Mouse (Mus musculus): ENCODE results near the gene Mnat1. TPM values are rescaled to one million over a fixed set of nuclear protein-coding genes. Genes with fewer than 3 reads are reported as not detected.

Mnat1 gene
- polyA plus RNA-seq, 2 experiments: 6.7 to 12.4 TPM

- ATAC-seq (ENCODE audit: insufficient read depth) (no peak), DNase-seq (ENCODE audit: low read depth in 3 of 3, low spot score in 3 of 3) (no peak)
- no peak overlapping the region for H3K4me2 ChIP-seq (ENCODE audit: low read depth)
- TF ChIP-seq EP300 (IDR thresholded peaks at IDR 0.05; ENCODE audit: low read depth): no peak
- TF ChIP-seq CTCF (IDR thresholded peaks at IDR 0.05; ENCODE audit: low read depth): no peak
- H3K4me1 ChIP-seq (replicated peaks; ENCODE audit: control insufficient read depth in 2 of 2, insufficient read depth in 2 of 2, low read length in 1 of 2): peaks cover 0 to 11% of the 10 kb centered on the region in 2 experiments; a peak in 2 of 4 replicates
- H3K9ac ChIP-seq (replicated peaks): no peak overlapping the region
- WGBS (ENCODE audit: insufficient replicate concordance): 51% methylated on average over 1 of the region's 1 CpGs
- no peaks in the 10 kb centered on the region for H3K27me3 ChIP-seq (ENCODE audit: control insufficient read depth, insufficient read depth, low read length)
- no peaks in the 10 kb centered on the region for H3K36me3 ChIP-seq (replicated peaks; ENCODE audit: control insufficient read depth, insufficient read depth, low read depth)
- H3K9me3 ChIP-seq (ENCODE audit: control insufficient read depth, low read length): no peaks in the 10 kb centered on the region
- H3K4me3 ChIP-seq (ENCODE audit: insufficient read depth in 1 of 2, low read depth in 2 of 2, low read length in 2 of 2): no peak overlapping the region
- no peak overlapping the region for H3K27ac ChIP-seq
Observed at GRCm38 (mm10) chr12:73198451-73198850, 74.9 kb downstream of the Mnat1 start.

DNA sequence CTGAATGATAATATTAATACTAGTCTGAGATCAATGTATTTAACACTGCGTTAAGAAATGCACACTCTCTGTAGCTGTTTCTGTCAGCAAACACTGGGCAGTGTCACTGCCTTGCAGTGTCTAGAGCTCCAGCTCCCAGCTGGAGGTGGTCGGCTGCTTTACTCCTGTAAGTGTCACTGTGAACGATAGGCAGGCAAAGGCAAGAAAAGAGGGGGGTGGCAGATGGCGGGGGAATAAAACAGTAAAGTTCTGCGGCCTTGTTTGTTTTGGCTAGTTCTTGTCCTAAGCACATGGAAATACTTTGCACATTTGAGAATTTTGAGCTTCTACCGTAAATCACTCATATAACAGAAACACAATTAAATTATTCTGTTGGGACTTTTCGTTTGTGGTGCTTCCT, 75.9 kb downstream of the Mnat1 start:
- Histone ChIP-seq H3K9me3 (ENCODE audit: control insufficient read depth, low read length) (no peaks in the 10 kb centered on the region), H3K36me3 (replicated peaks; ENCODE audit: control insufficient read depth, insufficient read depth, low read depth) (no peaks in the 10 kb centered on the region), H3K9ac (replicated peaks) (no peak overlapping the region), H3K4me1 (replicated peaks; ENCODE audit: control insufficient read depth in 2 of 2, insufficient read depth in 2 of 2, low read length in 1 of 2) (peaks cover 0 to 11% of the 10 kb centered on the region in 2 experiments; a peak in 2 of 4 replicates), H3K27ac (no peak overlapping the region), H3K27me3 (ENCODE audit: control insufficient read depth, insufficient read depth, low read length) (no peaks in the 10 kb centered on the region), H3K4me3 (ENCODE audit: insufficient read depth in 1 of 2, low read depth in 2 of 2, low read length in 2 of 2) (no peak overlapping the region), H3K4me2 (ENCODE audit: low read depth) (no peak overlapping the region)
- DNase-seq (ENCODE audit: low read depth in 3 of 3, low spot score in 3 of 3) (no peak), ATAC-seq (ENCODE audit: insufficient read depth) (no peak)
- no peak for TF ChIP-seq CTCF (IDR thresholded peaks at IDR 0.05; ENCODE audit: low read depth)
- TF ChIP-seq EP300 (IDR thresholded peaks at IDR 0.05; ENCODE audit: low read depth): no peak
- WGBS (ENCODE audit: insufficient replicate concordance): 51% methylated on average over 7 of the region's 7 CpGs

DNA sequence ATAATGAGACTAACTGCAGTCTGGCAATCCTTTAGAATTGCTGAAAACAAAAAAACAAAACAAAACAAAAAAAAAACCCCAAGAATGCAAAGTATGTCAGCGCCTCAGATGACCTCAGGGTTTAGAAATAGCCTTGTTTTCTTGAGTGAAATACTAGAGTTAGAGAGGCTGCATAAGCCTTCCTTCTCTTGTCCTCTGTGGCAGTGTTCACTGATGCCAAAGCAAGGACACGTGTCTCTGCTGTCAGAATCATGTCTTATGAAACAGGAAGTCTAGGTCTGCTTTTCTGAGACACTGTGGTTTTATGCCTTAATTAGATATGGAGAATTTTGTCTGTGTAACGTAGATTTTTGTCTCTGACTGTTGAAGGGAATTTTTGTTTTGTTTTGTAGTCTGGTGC, 78.1 kb downstream of the Mnat1 start:
- Histone ChIP-seq H3K4me1 (replicated peaks; ENCODE audit: control insufficient read depth in 2 of 2, insufficient read depth in 2 of 2, low read length in 1 of 2) (peaks cover 0 to 8% of the 10 kb centered on the region in 2 experiments; a peak in 2 of 4 replicates), H3K36me3 (replicated peaks; ENCODE audit: control insufficient read depth, insufficient read depth, low read depth) (no peaks in the 10 kb centered on the region), H3K27ac (no peak overlapping the region), H3K4me3 (ENCODE audit: insufficient read depth in 1 of 2, low read depth in 2 of 2, low read length in 2 of 2) (no peak overlapping the region), H3K27me3 (ENCODE audit: control insufficient read depth, insufficient read depth, low read length) (no peaks in the 10 kb centered on the region), H3K9me3 (ENCODE audit: control insufficient read depth, low read length) (no peaks in the 10 kb centered on the region), H3K4me2 (ENCODE audit: low read depth) (no peak overlapping the region), H3K9ac (replicated peaks) (no peak overlapping the region)
- DNase-seq (ENCODE audit: low read depth in 3 of 3, low spot score in 3 of 3) (no peak), ATAC-seq (ENCODE audit: insufficient read depth) (no peak)
- 16% methylated on average over 3 of the region's 3 CpGs for WGBS (ENCODE audit: insufficient replicate concordance)
- TF ChIP-seq EP300 (IDR thresholded peaks at IDR 0.05; ENCODE audit: low read depth) (no peak), CTCF (IDR thresholded peaks at IDR 0.05; ENCODE audit: low read depth) (no peak)

GRCm38 (mm10) chr12:73205710-73206649, 82.5 kb downstream of the Mnat1 start:
- DNase-seq (ENCODE audit: low read depth in 3 of 3, low spot score in 3 of 3): no peak
- 62% methylated on average over 11 of the region's 11 CpGs for WGBS (ENCODE audit: insufficient replicate concordance)

DNA sequence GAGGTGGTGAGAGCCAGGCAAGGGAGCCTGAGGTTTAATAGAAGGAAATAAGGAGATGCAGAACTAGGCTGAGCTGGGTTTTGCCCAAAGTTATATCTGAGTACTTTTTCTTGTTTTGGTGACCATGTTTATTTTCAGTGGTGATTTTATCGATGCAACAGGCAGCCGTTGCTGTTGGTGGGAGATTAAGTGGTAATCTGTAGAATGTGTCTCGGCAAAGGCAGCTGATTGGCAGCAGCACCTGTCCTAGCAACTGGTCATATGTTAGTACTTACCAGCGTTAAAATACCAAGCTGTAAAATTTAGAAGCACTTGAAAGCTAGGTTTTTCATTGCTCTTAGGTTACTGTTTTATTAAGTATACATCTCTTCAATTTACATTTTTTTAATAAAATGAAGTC, 83.5 kb downstream of the Mnat1 start:
- Histone ChIP-seq H3K27me3 (ENCODE audit: control insufficient read depth, insufficient read depth, low read length) (no peaks in the 10 kb centered on the region), H3K4me2 (ENCODE audit: low read depth) (no peak overlapping the region), H3K4me1 (replicated peaks; ENCODE audit: control insufficient read depth in 2 of 2, insufficient read depth in 2 of 2, low read length in 1 of 2) (peaks cover 0 to 9% of the 10 kb centered on the region in 2 experiments), H3K36me3 (replicated peaks; ENCODE audit: control insufficient read depth, insufficient read depth, low read depth) (no peaks in the 10 kb centered on the region), H3K9ac (replicated peaks) (no peak overlapping the region), H3K9me3 (ENCODE audit: control insufficient read depth, low read length) (no peaks in the 10 kb centered on the region), H3K27ac (no peak overlapping the region), H3K4me3 (ENCODE audit: insufficient read depth in 1 of 2, low read depth in 2 of 2, low read length in 2 of 2) (no peak overlapping the region)
- WGBS (ENCODE audit: insufficient replicate concordance): 31% methylated on average over 4 of the region's 4 CpGs
- ATAC-seq (ENCODE audit: insufficient read depth) (0 out of 2 replicates have a peak, but pooled peaks have one; percentile 28), DNase-seq (ENCODE audit: low read depth in 3 of 3, low spot score in 3 of 3) (peak in 1 of 3 experiments; percentile 15)
- TF ChIP-seq EP300 (IDR thresholded peaks at IDR 0.05; ENCODE audit: low read depth) (no peak), CTCF (IDR thresholded peaks at IDR 0.05; ENCODE audit: low read depth) (no peak)

More at GRCm38 (mm10) chr12:73205710-73206649, 82.5 kb downstream of the Mnat1 start:
- H3K4me3 ChIP-seq (ENCODE audit: insufficient read depth in 1 of 2, low read depth in 2 of 2, low read length in 2 of 2): no peak overlapping the region
- no peaks in the 10 kb centered on the region for H3K27me3 ChIP-seq (ENCODE audit: control insufficient read depth, insufficient read depth, low read length)
- no peaks in the 10 kb centered on the region for H3K9me3 ChIP-seq (ENCODE audit: control insufficient read depth, low read length)
- H3K9ac ChIP-seq (replicated peaks): no peak overlapping the region
- no peak overlapping the region for H3K4me2 ChIP-seq (ENCODE audit: low read depth)
- no peak for ATAC-seq (ENCODE audit: insufficient read depth)
- H3K27ac ChIP-seq: no peak overlapping the region
- TF ChIP-seq CTCF (IDR thresholded peaks at IDR 0.05; ENCODE audit: low read depth) (no peak), EP300 (IDR thresholded peaks at IDR 0.05; ENCODE audit: low read depth) (no peak)
- H3K36me3 ChIP-seq (replicated peaks; ENCODE audit: control insufficient read depth, insufficient read depth, low read depth): no peaks in the 10 kb centered on the region
- H3K4me1 ChIP-seq (replicated peaks; ENCODE audit: control insufficient read depth in 2 of 2, insufficient read depth in 2 of 2, low read length in 1 of 2): peaks cover 0 to 10% of the 10 kb centered on the region in 2 experiments
